Mouse (Mus musculus): ENCODE data around the gene Bex3. TPM values are rescaled to one million over a fixed set of nuclear protein-coding genes. Genes with fewer than 3 reads are reported as not detected.
"Not testable (repeated sequence)": the region's sequence is repeated elsewhere in the genome, so short reads cannot be mapped to it uniquely, and the experiment has no call there.

The Bex3 gene
- polyA plus RNA-seq, 1 experiment from 2014 or later: 670 TPM

GRCm38 (mm10) chrX:136249671-136250070, 20.4 kb upstream of the Bex3 start:
- no peak overlapping the region for H3K4me2 ChIP-seq (ENCODE audit: low read length)
- WGBS: 80% methylated on average over 7 of the region's 7 CpGs
- no peaks in the 10 kb centered on the region for H3K9me3 ChIP-seq (ENCODE audit: control insufficient read depth, low read length)
- ATAC-seq (ENCODE audit: low FRiP score, low TSS enrichment) (no peak), DNase-seq (no peak)
- no peak overlapping the region for H3K9ac ChIP-seq (replicated peaks; ENCODE audit: low read length)
- no peak overlapping the region for H3K27ac ChIP-seq (replicated peaks; ENCODE audit: low read depth, low read length)
- H3K36me3 ChIP-seq (ENCODE audit: control insufficient read depth, insufficient read depth, low read length): 0 out of 2 replicates have a peak, but pooled peaks cover 4% of the 10 kb centered on the region
- no peaks in the 10 kb centered on the region for H3K27me3 ChIP-seq (ENCODE audit: control insufficient read depth, insufficient read depth, low read length)
- no peak overlapping the region for H3K4me3 ChIP-seq (replicated peaks; ENCODE audit: low read depth, low read length)
- H3K4me1 ChIP-seq (ENCODE audit: control insufficient read depth, insufficient read depth, low read length): no peaks in the 10 kb centered on the region

DNA sequence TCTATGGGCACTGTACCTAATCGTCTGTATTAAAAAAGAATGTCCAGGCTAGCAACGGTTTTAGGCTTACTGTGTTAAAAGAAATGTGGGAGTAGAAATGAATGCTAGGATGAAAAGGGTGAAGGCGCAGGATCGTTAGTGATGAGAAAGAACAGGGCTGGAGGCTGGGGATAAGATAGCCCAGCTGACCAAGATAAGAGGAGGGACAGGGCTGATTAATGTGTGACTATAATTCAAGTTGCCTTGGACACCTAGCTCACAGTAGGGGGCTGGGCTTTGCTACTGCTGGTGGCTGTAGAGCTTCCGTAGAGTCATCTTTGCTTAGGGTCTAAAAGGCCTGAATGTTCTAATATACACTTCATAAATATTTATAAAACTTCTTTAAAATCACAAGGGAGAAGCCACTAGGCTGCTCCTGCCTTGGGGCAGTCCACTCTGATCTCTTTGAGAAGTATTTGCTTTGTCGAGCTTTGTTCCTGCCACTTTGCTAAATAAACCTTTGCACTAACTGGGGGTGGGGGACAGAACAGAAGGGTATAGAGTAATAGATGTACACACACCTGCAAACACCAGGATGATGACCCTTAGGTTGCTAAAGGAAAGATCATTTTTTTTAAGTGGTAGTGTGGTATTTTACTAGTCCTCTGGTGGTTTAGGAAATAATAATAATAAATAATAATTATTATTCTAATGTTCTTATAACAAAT, 17.9 kb upstream of the Bex3 start:
- H3K27ac ChIP-seq (replicated peaks; ENCODE audit: low read depth, low read length): no peak overlapping the region
- no peak overlapping the region for H3K9ac ChIP-seq (replicated peaks; ENCODE audit: low read length)
- no peak overlapping the region for H3K4me2 ChIP-seq (ENCODE audit: low read length)
- WGBS: 52% methylated on average over 6 of the region's 6 CpGs
- no peaks in the 10 kb centered on the region for H3K4me1 ChIP-seq (ENCODE audit: control insufficient read depth, insufficient read depth, low read length)
- H3K4me3 ChIP-seq (replicated peaks; ENCODE audit: low read depth, low read length): no peak overlapping the region
- DNase-seq (peak; percentile 13), ATAC-seq (ENCODE audit: low FRiP score, low TSS enrichment) (no peak)
- no peaks in the 10 kb centered on the region for H3K9me3 ChIP-seq (ENCODE audit: control insufficient read depth, low read length)
- H3K36me3 ChIP-seq (ENCODE audit: control insufficient read depth, insufficient read depth, low read length): 0 out of 2 replicates have a peak, but pooled peaks cover 4% of the 10 kb centered on the region
- H3K27me3 ChIP-seq (ENCODE audit: control insufficient read depth, insufficient read depth, low read length): no peaks in the 10 kb centered on the region

GRCm38 (mm10) chrX:136267720-136268119, 2.3 kb upstream of the Bex3 start:
- Histone ChIP-seq H3K9ac (replicated peaks; ENCODE audit: low read length) (no peak overlapping the region), H3K4me2 (ENCODE audit: low read length) (no peak overlapping the region), H3K4me1 (ENCODE audit: control insufficient read depth, insufficient read depth, low read length) (0 out of 2 replicates have a peak, but pooled peaks cover 11% of the 10 kb centered on the region), H3K9me3 (ENCODE audit: control insufficient read depth, low read length) (no peaks in the 10 kb centered on the region), H3K4me3 (replicated peaks; ENCODE audit: low read depth, low read length) (no peak overlapping the region), H3K27ac (replicated peaks; ENCODE audit: low read depth, low read length) (no peak overlapping the region), H3K27me3 (ENCODE audit: control insufficient read depth, insufficient read depth, low read length) (no peaks in the 10 kb centered on the region), H3K36me3 (ENCODE audit: control insufficient read depth, insufficient read depth, low read length) (peaks cover 3% of the 10 kb centered on the region; the same call in 1 of the 2 replicates)
- 83% methylated on average over 5 of the region's 5 CpGs for WGBS
- DNase-seq (no peak), ATAC-seq (ENCODE audit: low FRiP score, low TSS enrichment) (no peak)

DNA sequence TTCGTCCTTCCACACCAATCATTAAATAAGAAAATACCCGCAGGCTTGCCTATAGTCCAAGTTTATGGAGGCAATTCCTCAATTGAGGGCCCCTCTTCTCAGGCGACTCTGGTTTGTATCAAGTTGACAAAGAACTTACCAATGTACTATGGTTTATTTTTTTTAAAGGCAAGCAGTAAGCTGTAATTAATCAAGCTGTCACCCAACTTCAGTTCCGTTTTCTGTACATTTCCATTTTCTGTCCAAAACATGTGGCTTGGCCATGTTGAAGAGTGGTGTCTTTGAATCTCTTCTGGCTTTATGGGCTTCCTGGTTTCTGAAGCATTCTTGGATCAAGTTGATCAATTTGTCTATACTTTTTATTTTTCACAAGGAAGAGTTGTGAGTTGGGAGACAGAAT, 1.9 kb upstream of the Bex3 start:
- Histone ChIP-seq H3K4me3 (replicated peaks; ENCODE audit: low read depth, low read length) (no peak overlapping the region), H3K9ac (replicated peaks; ENCODE audit: low read length) (no peak overlapping the region), H3K36me3 (ENCODE audit: control insufficient read depth, insufficient read depth, low read length) (peaks cover 3% of the 10 kb centered on the region; the same call in 1 of the 2 replicates), H3K9me3 (ENCODE audit: control insufficient read depth, low read length) (no peaks in the 10 kb centered on the region), H3K4me2 (ENCODE audit: low read length) (no peak overlapping the region), H3K4me1 (ENCODE audit: control insufficient read depth, insufficient read depth, low read length) (0 out of 2 replicates have a peak, but pooled peaks cover 11% of the 10 kb centered on the region), H3K27me3 (ENCODE audit: control insufficient read depth, insufficient read depth, low read length) (no peaks in the 10 kb centered on the region), H3K27ac (replicated peaks; ENCODE audit: low read depth, low read length) (no peak overlapping the region)
- 86% methylated on average over 4 of the region's 4 CpGs for WGBS
- DNase-seq: no peak
- no peak for ATAC-seq (ENCODE audit: low FRiP score, low TSS enrichment)

- not testable (repeated sequence) for H3K27me3 ChIP-seq (ENCODE audit: control insufficient read depth, insufficient read depth, low read length); H3K36me3 ChIP-seq (ENCODE audit: control insufficient read depth, insufficient read depth, low read length); H3K9me3 ChIP-seq (ENCODE audit: control insufficient read depth, low read length)
- ATAC-seq (ENCODE audit: low FRiP score, low TSS enrichment): peak; percentile 61
- Histone ChIP-seq H3K4me3 (replicated peaks; ENCODE audit: low read depth, low read length) (peak overlapping the region; percentile 42), H3K9ac (replicated peaks; ENCODE audit: low read length) (peak overlapping the region; percentile 44), H3K4me2 (ENCODE audit: low read length) (peak overlapping the region; percentile 63), H3K4me1 (ENCODE audit: control insufficient read depth, insufficient read depth, low read length) (0 out of 2 replicates have a peak, but pooled peaks cover 11% of the 10 kb centered on the region), H3K27ac (replicated peaks; ENCODE audit: low read depth, low read length) (peak overlapping the region; percentile 70)
- DNase-seq: peak; percentile 71
- WGBS: 26% methylated on average over 17 of the region's 60 CpGs
Measured at GRCm38 (mm10) chrX:136270393-136271111, 499 bp downstream of the Bex3 start.

DNA sequence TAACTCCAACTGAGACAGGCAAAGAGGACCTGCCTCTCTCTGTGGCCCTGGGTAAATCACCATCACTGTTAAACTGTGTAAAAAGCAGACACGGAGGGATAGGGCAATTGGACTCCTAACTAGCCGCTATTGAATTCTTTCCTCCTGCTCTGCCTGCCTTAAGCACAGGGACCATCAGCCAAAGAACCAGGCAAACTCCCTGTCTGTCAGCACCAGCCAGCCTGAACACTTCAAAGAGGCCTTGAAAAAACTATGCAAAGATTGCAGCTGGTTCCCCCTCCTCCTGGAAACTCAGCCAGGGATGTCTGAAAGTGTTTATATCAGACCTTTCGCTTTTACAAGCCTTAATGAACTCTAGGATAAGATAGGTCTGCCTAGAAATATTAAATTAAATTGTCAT, 4.5 kb downstream of the Bex3 start:
- no peak overlapping the region for H3K27ac ChIP-seq (replicated peaks; ENCODE audit: low read depth, low read length)
- no peak for ATAC-seq (ENCODE audit: low FRiP score, low TSS enrichment)
- 17% methylated on average over 3 of the region's 3 CpGs for WGBS
- no peaks in the 10 kb centered on the region for H3K9me3 ChIP-seq (ENCODE audit: control insufficient read depth, low read length)
- H3K4me2 ChIP-seq (ENCODE audit: low read length): no peak overlapping the region
- H3K9ac ChIP-seq (replicated peaks; ENCODE audit: low read length): no peak overlapping the region
- no peak overlapping the region for H3K4me3 ChIP-seq (replicated peaks; ENCODE audit: low read depth, low read length)
- H3K27me3 ChIP-seq (ENCODE audit: control insufficient read depth, insufficient read depth, low read length): no peaks in the 10 kb centered on the region
- H3K36me3 ChIP-seq (ENCODE audit: control insufficient read depth, insufficient read depth, low read length): peaks cover 3% of the 10 kb centered on the region; the same call in 1 of the 2 replicates
- peak; percentile 13 for DNase-seq
- 0 out of 2 replicates have a peak, but pooled peaks cover 11% of the 10 kb centered on the region for H3K4me1 ChIP-seq (ENCODE audit: control insufficient read depth, insufficient read depth, low read length)

- Histone ChIP-seq H3K9ac (replicated peaks; ENCODE audit: low read length) (no peak overlapping the region), H3K4me3 (replicated peaks; ENCODE audit: low read depth, low read length) (no peak overlapping the region), H3K27ac (replicated peaks; ENCODE audit: low read depth, low read length) (no peak overlapping the region), H3K9me3 (ENCODE audit: control insufficient read depth, low read length) (no peaks in the 10 kb centered on the region), H3K4me2 (ENCODE audit: low read length) (no peak overlapping the region), H3K27me3 (ENCODE audit: control insufficient read depth, insufficient read depth, low read length) (no peaks in the 10 kb centered on the region), H3K4me1 (ENCODE audit: control insufficient read depth, insufficient read depth, low read length) (0 out of 2 replicates have a peak, but pooled peaks cover 11% of the 10 kb centered on the region), H3K36me3 (ENCODE audit: control insufficient read depth, insufficient read depth, low read length) (peaks cover 3% of the 10 kb centered on the region; the same call in 1 of the 2 replicates)
- ATAC-seq (ENCODE audit: low FRiP score, low TSS enrichment): no peak
- WGBS: 26% methylated on average over 3 of the region's 3 CpGs
- no peak for DNase-seq
Measured at GRCm38 (mm10) chrX:136275386-136275785, 5.3 kb downstream of the Bex3 start.

GRCm38 (mm10) chrX:136277577-136277976, 7.5 kb downstream of the Bex3 start:
- no peaks in the 10 kb centered on the region for H3K9me3 ChIP-seq (ENCODE audit: control insufficient read depth, low read length)
- H3K27ac ChIP-seq (replicated peaks; ENCODE audit: low read depth, low read length): no peak overlapping the region
- H3K4me3 ChIP-seq (replicated peaks; ENCODE audit: low read depth, low read length): no peak overlapping the region
- ATAC-seq (ENCODE audit: low FRiP score, low TSS enrichment): no peak
- no peak overlapping the region for H3K4me2 ChIP-seq (ENCODE audit: low read length)
- H3K4me1 ChIP-seq (ENCODE audit: control insufficient read depth, insufficient read depth, low read length): no peaks in the 10 kb centered on the region
- no peaks in the 10 kb centered on the region for H3K27me3 ChIP-seq (ENCODE audit: control insufficient read depth, insufficient read depth, low read length)
- no peak overlapping the region for H3K9ac ChIP-seq (replicated peaks; ENCODE audit: low read length)
- DNase-seq: no peak
- H3K36me3 ChIP-seq (ENCODE audit: control insufficient read depth, insufficient read depth, low read length): no peaks in the 10 kb centered on the region; the same call in 1 of the 2 replicates
- 86% methylated on average over 7 of the region's 7 CpGs for WGBS

Data from midbrain, embryonic 14.5 days (tissue).